Mouse (Mus musculus): ENCODE data around the gene Mettl7b.
A peak's percentile ranks its signal among the peaks of the same experiment; 100 is the strongest.

Mettl7b gene

GRCm38 (mm10) chr10:128947496-128947895, 13.3 kb downstream of the Mettl7b start:
- no peak for DNase-seq (ENCODE audit: low read depth, low spot score)

GRCm38 (mm10) chr10:128945675-128946074, 15.1 kb downstream of the Mettl7b start:
- DNase-seq (ENCODE audit: low read depth, low spot score) = no peak

GRCm38 (mm10) chr10:128940475-128941061, 20.2 kb downstream of the Mettl7b start:
- DNase-seq (ENCODE audit: low read depth, low spot score) = no peak

DNA sequence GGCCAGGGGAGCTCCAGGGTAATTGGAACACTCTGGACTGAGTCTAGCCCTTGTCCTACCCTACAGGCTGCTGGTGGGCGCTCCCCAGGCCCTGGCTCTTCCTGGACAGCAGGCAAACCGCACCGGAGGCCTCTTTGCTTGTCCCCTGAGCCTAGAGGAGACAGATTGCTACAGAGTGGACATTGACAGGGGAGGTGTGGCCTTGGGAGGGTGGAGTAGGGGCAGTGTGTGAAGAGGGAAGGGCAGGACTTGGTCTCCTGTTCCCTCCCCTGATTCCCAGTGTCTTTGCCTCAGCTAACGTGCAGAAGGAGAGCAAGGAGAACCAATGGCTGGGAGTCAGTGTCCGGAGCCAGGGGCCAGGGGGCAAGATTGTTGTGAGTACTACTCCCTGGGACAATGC, 21.8 kb downstream of the Mettl7b start:
- DNase-seq (ENCODE audit: low read depth, low spot score) = no peak

GRCm38 (mm10) chr10:128938457-128938856, 22.3 kb downstream of the Mettl7b start:
- no peak for DNase-seq (ENCODE audit: low read depth, low spot score)

DNA sequence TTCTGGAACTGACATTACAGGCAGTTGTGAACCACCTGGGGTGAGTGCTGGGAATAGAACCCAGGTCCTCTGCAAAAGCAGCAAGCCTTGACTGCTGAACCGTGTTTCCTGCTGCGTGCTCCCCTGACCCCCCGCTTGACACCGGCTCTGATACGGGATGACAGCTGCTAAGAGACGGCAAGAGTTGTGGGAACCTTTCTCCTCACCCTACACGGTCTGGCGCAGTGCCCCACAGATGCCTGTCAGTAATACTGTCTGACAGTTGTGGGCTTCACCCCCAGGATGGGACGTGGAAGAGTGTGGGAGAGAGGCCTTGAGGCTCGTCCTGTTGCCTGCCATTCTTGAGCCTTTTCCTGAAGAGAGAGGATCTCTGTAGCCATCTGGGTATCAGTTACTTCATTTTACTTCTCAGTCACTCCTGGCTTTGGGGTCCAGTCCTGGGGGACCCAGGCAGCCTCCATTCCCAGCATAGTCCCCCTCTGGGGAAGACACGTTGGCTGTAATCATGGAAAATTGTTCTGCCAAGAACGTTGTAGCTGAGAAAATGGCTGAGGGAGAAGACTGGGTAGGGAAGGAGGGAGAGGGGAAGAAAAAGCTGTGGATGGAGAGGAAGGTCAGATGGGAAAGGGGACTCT, 22.9 kb downstream of the Mettl7b start:
- DNase-seq (ENCODE audit: low read depth, low spot score) = no peak

DNA sequence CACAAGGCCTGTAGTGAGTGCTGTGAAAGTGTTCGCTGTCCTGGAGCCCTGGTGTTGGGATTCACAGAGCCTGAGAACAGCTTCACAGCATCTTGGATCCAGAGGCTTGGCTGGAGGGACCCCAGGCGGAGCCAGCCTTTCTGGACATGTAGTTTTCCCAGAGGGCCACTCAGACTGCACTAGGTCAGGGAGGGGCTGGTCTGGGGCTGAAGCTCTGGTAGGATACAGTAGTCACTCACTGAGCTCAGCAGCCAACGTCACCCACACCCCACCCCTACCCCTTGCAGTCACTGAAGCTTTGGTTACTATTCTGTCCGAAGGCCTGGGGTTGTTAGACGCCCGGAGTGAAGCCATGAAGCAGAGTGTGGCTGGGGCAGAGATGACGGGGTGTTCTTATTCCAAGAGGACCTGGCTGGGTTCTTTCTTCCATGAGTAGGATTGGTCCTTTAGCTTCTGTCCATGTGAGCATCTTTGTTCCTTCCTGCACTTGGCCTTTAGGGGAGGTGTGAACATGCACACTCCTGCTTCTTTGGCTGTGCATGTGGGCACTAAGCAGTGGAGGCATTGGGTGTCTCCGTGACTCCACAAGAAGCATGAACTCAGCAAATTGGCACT, 24.9 kb downstream of the Mettl7b start:
- DNase-seq (ENCODE audit: low read depth, low spot score) = no peak

- DNase-seq (ENCODE audit: low read depth, low spot score) = no peak
Measured at GRCm38 (mm10) chr10:128934997-128935787, 25.6 kb downstream of the Mettl7b start.

DNA sequence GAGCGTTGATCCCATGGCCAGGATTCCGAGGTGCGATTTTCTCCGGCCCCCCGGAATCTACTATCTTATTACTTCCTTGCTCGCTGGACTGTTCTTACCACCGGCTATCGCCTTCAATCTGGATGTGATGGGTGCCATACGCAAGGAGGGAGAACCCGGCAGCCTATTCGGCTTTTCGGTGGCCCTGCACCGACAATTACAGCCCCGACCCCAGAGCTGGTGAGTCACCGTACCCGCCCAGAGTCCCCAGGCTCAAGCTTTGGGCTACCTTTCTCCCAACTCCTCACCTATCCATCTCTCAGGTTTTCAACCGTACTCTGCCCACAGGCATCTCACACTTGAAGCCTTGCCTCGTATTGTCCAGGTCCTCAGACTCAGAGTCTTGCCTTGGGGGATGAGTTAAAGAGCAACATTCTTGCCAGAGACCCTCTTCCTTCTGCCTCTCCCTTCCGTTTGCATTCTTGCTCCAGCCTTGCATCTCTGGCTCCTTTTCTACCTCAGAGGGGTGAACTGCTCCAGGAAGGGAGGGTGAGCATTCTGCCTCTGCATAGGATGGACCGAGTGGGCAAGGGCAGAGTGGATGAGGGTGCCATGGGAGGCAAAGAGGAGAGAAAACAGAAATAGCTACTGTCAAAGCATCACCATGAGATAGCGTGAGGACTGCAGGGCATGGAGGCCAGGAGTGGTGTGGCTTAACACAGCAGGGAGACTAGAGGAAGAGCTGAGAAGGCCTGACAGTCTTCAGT, 26.6 kb downstream of the Mettl7b start:
- DNase-seq (ENCODE audit: low read depth, low spot score) = no peak

GRCm38 (mm10) chr10:128933574-128933973, 27.2 kb downstream of the Mettl7b start, which contains the start of gene Itga7:
Gene Itga7, plus strand, starts transcription at chr10:128933818.
- no peak for DNase-seq (ENCODE audit: low read depth, low spot score)

DNA sequence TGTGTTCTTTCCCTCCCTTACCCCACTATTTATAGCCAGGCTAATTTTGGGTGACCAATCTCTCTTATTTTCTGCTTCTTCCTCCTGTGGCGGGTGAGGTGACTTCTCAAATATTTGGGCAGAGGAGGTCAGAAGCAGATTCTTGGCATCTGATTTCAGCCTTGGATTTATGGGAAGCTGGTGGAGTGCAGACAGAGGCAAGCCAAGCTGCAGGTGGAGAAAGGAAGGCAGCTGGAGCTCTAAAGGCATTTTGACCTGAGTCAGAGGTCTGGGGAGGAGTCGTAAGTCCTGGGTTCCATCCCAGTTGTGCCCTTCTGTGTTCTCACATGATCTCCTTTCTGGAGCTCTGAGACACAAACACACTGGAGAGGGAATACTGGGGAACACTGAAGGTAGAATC, 29.3 kb downstream of the Mettl7b start:
- no peak for DNase-seq (ENCODE audit: low read depth, low spot score)

DNA sequence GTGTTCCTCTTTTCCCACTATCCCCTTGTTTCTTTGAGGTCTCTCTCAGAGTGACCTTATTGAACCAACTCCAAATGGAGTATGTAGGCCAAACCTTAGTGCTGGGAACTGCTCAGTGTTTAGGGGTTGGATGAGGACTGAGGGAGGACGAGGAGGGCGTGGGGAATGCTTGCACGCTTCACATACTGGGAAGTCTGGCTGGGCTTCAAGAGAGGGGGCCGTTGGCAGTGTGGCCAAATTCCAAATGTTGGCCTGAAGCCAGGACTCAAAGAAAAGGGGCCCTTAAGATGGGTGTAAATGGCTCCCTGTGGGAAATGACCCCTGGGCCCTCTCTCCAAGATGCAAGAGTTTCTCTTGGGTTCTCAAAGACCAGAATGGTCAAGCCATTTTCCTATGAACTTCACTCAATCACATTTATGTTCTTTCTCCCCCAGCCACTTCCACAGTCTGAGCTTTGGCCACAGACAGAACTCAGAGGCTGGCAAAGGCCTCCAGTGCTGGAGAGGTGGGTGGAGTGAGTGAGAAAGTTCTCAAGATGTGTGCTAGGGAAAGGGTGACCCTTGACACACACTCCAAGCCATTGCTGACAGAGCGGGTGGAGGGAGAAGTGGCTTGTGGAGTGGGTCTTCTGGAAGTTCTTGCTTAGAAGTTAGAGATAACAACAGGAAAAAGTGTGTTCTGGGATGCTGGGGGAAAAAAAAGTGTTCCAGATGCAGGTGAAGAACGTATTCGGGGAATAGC, 31.0 kb downstream of the Mettl7b start:
- DNase-seq (ENCODE audit: low read depth, low spot score) = no peak

DNA sequence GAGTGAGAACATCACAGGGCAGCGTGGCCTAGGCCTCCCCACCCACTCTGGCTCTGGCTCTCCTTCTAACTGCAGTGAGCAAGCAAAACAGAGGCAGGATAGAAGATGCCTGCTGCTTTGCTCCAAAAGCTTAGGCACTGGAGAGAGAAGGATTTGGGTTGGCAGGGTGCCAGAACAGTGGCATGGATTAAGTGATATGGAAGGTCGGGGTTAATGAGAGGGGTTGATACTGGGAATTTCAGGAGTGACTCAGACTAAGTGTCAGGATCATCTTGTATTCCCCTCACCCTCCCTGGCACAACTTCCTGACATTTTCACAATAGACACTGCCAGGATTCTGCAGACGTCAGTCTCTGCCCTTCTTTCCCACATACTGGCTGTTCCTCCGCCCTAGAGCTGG, 32.4 kb downstream of the Mettl7b start:
- DNase-seq (ENCODE audit: low read depth, low spot score) = no peak

DNA sequence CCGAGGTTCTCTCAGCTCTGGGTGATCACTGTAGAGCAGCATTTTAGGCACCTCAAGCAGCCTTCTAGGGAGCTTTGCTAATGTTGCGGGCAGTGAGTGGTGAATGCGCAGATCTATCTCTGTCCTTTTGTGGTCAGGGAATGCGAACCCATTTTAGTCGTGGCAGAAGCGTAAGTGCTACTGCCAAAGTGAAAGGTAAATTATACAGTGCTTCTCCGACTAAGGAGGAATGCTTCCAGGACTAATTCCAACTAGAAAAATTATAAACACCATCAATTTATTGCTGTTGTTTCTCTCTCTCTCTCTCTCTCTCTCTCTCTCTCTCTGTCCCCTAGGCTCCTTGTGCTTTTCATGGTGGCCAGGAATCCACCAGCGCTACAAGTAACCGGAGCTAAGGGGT, 36.9 kb downstream of the Mettl7b start, which contains the start of gene Bloc1s1:
Gene Bloc1s1 (minus strand): TSS at position 101 of the 400 bp plus-strand sequence.
- DNase-seq (ENCODE audit: low read depth, low spot score) = no peak

GRCm38 (mm10) chr10:128923013-128923691, 37.6 kb downstream of the Mettl7b start:
- peak; percentile 81 for DNase-seq (ENCODE audit: low read depth, low spot score)

DNA sequence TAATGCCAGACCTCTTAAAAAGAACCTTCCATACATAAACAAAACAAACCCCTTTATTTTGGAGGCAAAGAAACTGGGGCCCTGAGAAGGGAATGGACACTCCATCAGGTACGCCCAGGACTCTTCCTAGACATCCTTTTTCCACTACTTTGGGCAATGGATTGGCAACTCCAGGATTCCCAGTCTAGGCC, 38.1 kb downstream of the Mettl7b start, which contains the start of gene Rdh5:
Gene Rdh5 (minus strand): TSS at position 67 of the 191 bp plus-strand sequence.
- no peak for DNase-seq (ENCODE audit: low read depth, low spot score)

- no peak for DNase-seq (ENCODE audit: low read depth, low spot score)
Measured at GRCm38 (mm10) chr10:128921883-128922821, 38.6 kb downstream of the Mettl7b start.

DNA sequence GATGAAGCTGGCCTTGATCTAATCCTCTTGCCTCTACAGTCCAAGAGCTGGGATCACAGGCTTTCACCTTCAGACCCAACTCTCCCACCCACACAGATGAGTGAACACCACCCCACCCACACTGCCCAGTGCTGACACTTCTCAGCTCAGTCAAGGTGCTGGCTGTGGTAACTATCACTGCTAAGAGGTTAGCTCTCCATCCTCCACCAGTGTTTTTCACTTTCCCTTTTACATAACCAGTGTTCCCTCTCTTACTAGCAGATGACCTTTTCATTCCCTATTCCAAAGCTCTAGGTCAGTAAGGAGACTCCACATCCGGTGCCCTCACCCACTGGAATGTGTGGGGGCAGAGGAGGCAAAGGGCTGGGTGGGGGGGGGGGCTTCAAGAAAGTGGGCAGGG, 39.5 kb downstream of the Mettl7b start:
- DNase-seq (ENCODE audit: low read depth, low spot score) = no peak

DNA sequence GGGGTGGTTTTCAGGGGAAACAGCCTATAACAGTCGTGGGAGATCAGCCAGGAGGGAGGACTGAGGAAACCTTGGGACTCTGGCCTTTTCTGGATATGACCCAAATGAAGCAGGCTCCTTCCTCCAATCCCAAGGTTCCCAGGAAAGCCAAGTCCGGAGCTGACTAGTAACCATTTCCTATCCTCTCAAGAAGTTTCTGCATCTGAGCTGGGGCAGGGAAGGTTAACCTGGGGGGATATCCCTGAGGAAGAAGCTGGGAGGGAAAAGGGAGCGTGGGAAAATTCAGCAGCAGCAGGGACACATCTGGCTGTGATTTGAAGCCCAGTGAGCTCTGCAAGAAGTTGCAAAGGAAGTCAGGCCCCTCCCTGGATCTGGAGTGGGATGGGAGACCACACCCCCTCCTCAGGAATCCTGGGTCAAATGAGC, 40.0 kb downstream of the Mettl7b start:
- DNase-seq (ENCODE audit: low read depth, low spot score) = no peak
